Mouse (Mus musculus): ENCODE measurements around the gene Copb1.

- TF ChIP-seq CTCF (IDR thresholded peaks at IDR 0.05; ENCODE audit: control insufficient read depth, insufficient read depth, insufficient replicate concordance, low read depth, low read length) (no peak), POLR2A (IDR thresholded peaks at IDR 0.05; ENCODE audit: control insufficient read depth, low read depth, low read length) (no peak)
Observed at GRCm38 (mm10) chr7:114216908-114217307, 37.6 kb downstream of the Copb1 start.

Measured in testis, adult 2 months (tissue).